Mouse (Mus musculus): ENCODE data around the gene Ovca2.

Gene Ovca2

GRCm38 (mm10) chr11:75178672-75179208 is at the start of gene Ovca2:
Gene Ovca2 (minus strand): TSS chr11:75178835.
- peak; percentile 92 for DNase-seq

GRCm38 (mm10) chr11:75227632-75228031 is 49.0 kb upstream of the Ovca2 start:
- DNase-seq: no peak

- no peak for DNase-seq
Observed at GRCm38 (mm10) chr11:75224835-75225234, 46.2 kb upstream of the Ovca2 start.

GRCm38 (mm10) chr11:75224062-75224461 is 45.4 kb upstream of the Ovca2 start:
- no peak for DNase-seq

GRCm38 (mm10) chr11:75220517-75221145 is 42.0 kb upstream of the Ovca2 start:
- no peak for DNase-seq

GRCm38 (mm10) chr11:75220115-75220514 is 41.5 kb upstream of the Ovca2 start:
- DNase-seq: no peak

GRCm38 (mm10) chr11:75214081-75214950 is 35.7 kb upstream of the Ovca2 start:
- no peak for DNase-seq

- DNase-seq: peak; percentile 77
Observed at GRCm38 (mm10) chr11:75213372-75214080, 34.9 kb upstream of the Ovca2 start.

GRCm38 (mm10) chr11:75212876-75213275 is 34.2 kb upstream of the Ovca2 start:
- peak; percentile 71 for DNase-seq

GRCm38 (mm10) chr11:75212031-75212667 is 33.5 kb upstream of the Ovca2 start:
- DNase-seq: peak; percentile 79

GRCm38 (mm10) chr11:75210755-75211154 is 32.1 kb upstream of the Ovca2 start:
- peak; percentile 60 for DNase-seq

GRCm38 (mm10) chr11:75210093-75210492 is 31.5 kb upstream of the Ovca2 start:
- no peak for DNase-seq

GRCm38 (mm10) chr11:75209363-75209762 is 30.7 kb upstream of the Ovca2 start:
- no peak for DNase-seq

- DNase-seq: no peak
Observed at GRCm38 (mm10) chr11:75206347-75206746, 27.7 kb upstream of the Ovca2 start.

GRCm38 (mm10) chr11:75204472-75204871 is 25.8 kb upstream of the Ovca2 start:
- DNase-seq: no peak

GRCm38 (mm10) chr11:75203926-75204325 is 25.3 kb upstream of the Ovca2 start:
- DNase-seq: peak; percentile 69

GRCm38 (mm10) chr11:75201721-75202120 is 23.1 kb upstream of the Ovca2 start:
- DNase-seq: peak; percentile 52

GRCm38 (mm10) chr11:75200935-75201334 is 22.3 kb upstream of the Ovca2 start:
- DNase-seq: no peak

- DNase-seq: peak; percentile 60
Observed at GRCm38 (mm10) chr11:75199951-75200350, 21.3 kb upstream of the Ovca2 start.

GRCm38 (mm10) chr11:75198792-75199191 is 20.2 kb upstream of the Ovca2 start:
- DNase-seq: peak; percentile 85

- DNase-seq: no peak
Observed at GRCm38 (mm10) chr11:75197956-75198355, 19.3 kb upstream of the Ovca2 start.

GRCm38 (mm10) chr11:75196131-75196530 is 17.5 kb upstream of the Ovca2 start:
- peak; percentile 72 for DNase-seq

Data from cerebellum, adult 9-10 months (tissue).